Mouse (Mus musculus): ENCODE data around the gene Klf7.

DNA sequence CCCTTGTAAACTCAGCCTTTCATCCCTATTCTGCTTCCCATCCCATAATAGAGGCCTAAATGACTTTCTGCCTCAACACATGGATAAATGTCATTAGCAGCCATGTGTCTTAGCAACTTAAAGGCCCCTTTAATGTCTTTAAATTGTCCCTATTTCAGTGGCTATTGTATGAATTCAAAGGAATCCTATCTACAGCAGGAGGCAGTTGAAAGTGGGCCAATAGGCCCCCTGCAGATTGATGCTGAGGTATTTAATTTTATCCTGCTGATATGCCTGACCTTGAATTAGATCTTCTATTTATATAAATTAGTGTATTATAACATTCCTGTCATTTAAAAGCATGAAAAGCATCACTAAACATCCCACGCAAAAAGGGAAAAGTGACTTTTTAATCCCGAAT is 51.1 kb downstream of the Klf7 start:
- no peak for TF ChIP-seq POLR2A (IDR thresholded peaks at IDR 0.05; ENCODE audit: control insufficient read depth, extremely low read depth, insufficient read depth, low read length, poor library complexity)
- no peak for TF ChIP-seq CTCF (IDR thresholded peaks at IDR 0.05; ENCODE audit: borderline replicate concordance, control insufficient read depth, extremely low read depth, insufficient read depth, low read length, poor library complexity)

Data from thymus, adult 2 months (tissue).